Mouse (Mus musculus): ENCODE measurements around the gene Gm45618. TPM values are rescaled to one million over a fixed set of nuclear protein-coding genes. Genes with fewer than 3 reads are reported as not detected.
A peak's percentile ranks its signal among the peaks of the same experiment; 100 is the strongest.

Gm45618 gene
- polyA plus RNA-seq, 1 experiment from 2014 or later: not detected

DNA sequence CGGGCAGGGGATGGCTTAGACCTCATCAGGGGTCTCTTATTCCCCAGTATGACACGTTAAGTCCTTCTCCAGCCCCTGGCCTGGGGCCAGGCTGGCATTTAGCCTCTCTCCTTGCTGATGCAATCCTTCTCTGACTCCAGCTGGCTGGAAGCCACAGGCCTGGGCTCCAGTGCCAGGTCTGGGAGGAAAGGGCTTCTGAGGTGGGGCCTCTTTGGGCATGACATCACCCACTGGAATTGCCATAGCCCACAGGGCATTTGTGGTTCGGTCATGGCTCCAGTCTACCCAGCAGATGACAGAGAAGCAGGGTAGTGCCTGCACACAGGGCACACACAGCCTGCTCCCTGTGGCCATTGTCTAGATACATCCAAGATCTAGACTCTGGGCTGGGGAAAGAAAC lies 35.7 kb downstream of the Gm45618 start:
- H3K27me3 ChIP-seq: no peaks in the 10 kb centered on the region
- ATAC-seq: peak; percentile 71
- in situ Hi-C loops (cut with MboI; ENCODE audit: low pct_unique_long_range_greater_than_20kb): loop anchor here (25.0 kb wide), 1 partner anchor 523 kb away; the partner anchor contains the start of gene Ap2a2
- CTCF ChIA-PET: interaction anchor here (1.0 to 1.7 kb wide), 3 partner anchors 11 to 14 kb away, joined by 3 to 6 read pairs (median 5); partner anchors contain the start of gene Dusp8
- no peak for TF ChIP-seq CTCF (IDR thresholded peaks at IDR 0.05)
- DNase-seq (ENCODE audit: low read depth, low spot score): peak; percentile 95
- POLR2A ChIA-PET: interaction anchor here (3.9 kb wide), 1 partner anchor 10 kb away, joined by 27 read pairs; the partner anchor contains the start of gene Dusp8

DNA sequence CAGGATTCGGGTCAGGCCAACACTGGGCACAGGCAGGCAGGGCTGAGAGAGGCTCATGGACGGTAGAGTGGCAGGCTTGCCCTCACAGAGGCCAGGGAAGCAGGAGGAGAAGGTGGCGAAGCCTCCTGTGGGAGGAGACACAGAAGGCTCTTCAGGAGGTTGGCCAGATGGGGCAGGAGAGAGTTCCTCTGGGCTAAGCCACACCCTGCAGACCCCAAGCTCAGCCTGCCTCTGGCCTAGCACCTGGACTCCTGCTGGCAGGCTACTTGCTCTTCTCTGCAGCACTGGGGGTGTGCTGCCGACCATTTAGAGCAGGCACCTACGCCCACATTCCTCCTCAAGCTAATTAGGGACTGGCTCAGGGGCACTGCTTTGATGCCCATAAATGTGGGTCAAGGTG lies 36.1 kb downstream of the Gm45618 start:
- DNase-seq (ENCODE audit: low read depth, low spot score): no peak
- no peaks in the 10 kb centered on the region for H3K27me3 ChIP-seq
- TF ChIP-seq CTCF (IDR thresholded peaks at IDR 0.05): no peak
- ATAC-seq: peak; percentile 53
- CTCF ChIA-PET: interaction anchor here (1.1 to 1.9 kb wide), 3 partner anchors 11 to 14 kb away, joined by 3 to 6 read pairs (median 6); partner anchors contain the start of gene Dusp8
- in situ Hi-C loops (cut with MboI; ENCODE audit: low pct_unique_long_range_greater_than_20kb): loop anchor here (25.0 kb wide), 1 partner anchor 522 kb away; the partner anchor contains the start of gene Ap2a2
- POLR2A ChIA-PET: interaction anchor here (3.9 kb wide), 1 partner anchor 10 kb away, joined by 27 read pairs; the partner anchor contains the start of gene Dusp8

DNA sequence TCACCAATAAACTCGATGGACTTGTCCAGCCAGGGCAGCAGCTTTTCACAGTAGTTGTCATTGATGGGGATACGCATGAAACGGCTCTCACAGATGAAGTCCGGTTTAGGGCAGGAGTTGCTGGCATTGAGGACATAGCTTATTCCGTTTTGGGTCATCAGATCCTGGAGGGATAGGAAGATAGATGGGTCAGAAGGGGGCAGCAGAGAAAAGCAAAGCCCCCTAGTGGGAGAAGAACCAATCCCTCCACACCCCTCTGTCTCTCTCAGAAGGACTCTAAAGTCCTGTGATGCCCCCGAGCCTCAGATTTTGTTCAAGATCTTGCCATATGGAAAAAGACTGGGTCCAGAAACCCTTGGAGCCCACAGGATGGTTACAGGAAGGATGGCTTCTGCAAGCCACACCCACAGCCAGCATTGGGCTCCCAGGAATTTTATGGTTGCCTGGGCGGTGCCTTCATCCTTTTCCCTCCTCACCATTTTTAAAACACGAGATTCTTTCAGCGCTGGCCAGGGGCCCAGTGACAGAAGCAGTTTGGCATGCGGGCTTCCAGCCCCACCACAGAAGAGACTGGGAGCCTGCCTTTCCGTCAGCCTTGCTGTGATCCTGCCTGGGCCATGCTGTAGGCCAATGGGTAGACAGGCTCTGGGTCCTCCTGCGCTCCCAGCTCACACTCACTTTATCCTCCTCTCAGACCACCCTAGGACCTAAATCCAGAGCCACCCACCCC lies 36.8 kb downstream of the Gm45618 start:
- CTCF ChIA-PET: interaction anchor here (1.1 to 1.9 kb wide), 2 partner anchors 11 to 14 kb away, joined by 3 to 6 read pairs; partner anchors contain the start of gene Dusp8
- POLR2A ChIA-PET: interaction anchor here (3.9 kb wide), 1 partner anchor 11 kb away, joined by 27 read pairs; the partner anchor contains the start of gene Dusp8
- H3K27me3 ChIP-seq: no peaks in the 10 kb centered on the region
- peak; percentile 63 for ATAC-seq
- no peak for DNase-seq (ENCODE audit: low read depth, low spot score)
- TF ChIP-seq CTCF (IDR thresholded peaks at IDR 0.05): no peak
- in situ Hi-C loops (cut with MboI; ENCODE audit: low pct_unique_long_range_greater_than_20kb): loop anchor here (25.0 kb wide), 1 partner anchor 521 kb away; the partner anchor contains the start of gene Ap2a2

DNA sequence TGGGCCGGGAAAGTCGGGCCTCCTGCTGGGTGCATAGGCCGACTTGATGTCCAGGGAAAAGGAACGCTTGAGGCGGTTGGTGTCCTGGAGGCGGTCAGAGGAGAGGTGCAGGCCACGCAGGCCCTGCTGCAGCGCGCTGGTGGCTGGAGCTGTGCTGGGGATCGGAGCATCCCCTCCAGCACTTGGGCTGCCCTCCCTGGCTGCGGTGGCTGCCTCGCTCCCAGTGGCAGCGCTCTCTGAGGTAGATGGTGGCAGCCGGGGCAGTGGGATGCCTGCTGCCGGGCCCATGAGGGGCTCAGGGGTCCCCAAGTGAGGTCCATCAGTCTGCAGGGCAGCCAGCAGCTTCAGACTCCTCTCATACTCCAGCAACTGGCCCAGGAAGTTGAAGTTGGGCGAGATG lies 37.9 kb downstream of the Gm45618 start:
- no peak for TF ChIP-seq CTCF (IDR thresholded peaks at IDR 0.05)
- no peak for ATAC-seq
- no peaks in the 10 kb centered on the region for H3K27me3 ChIP-seq
- in situ Hi-C loops (cut with MboI; ENCODE audit: low pct_unique_long_range_greater_than_20kb): loop anchor here (25.0 kb wide), 1 partner anchor 520 kb away; the partner anchor contains the start of gene Ap2a2
- CTCF ChIA-PET: interaction anchor here (1.9 kb wide), 1 partner anchor 13 kb away, joined by 6 read pairs; the partner anchor contains the start of gene Dusp8
- DNase-seq (ENCODE audit: low read depth, low spot score): no peak
- POLR2A ChIA-PET: no interaction called here

DNA sequence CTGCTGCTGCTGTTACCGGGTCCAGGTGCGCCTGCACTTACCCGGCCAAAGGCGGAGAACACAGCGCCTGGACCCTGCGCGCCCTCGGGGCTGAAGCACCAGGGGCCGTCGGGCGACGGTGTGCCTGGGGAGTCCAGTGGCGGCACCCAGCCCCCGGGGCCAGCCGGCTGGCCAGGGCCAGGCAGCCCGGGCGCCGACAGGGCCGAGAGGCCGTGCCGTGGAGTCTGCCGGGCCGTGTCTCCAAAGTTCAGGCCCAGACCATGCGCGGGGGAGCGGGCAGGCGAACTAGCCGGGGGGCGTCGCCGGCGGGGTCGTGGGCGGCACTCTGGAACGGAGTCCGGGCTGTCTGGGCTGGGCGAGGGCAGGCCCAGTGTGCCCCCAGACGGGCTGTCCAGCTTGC lies 38.4 kb downstream of the Gm45618 start:
- in situ Hi-C loops (cut with MboI; ENCODE audit: low pct_unique_long_range_greater_than_20kb): loop anchor here (25.0 kb wide), 1 partner anchor 520 kb away; the partner anchor contains the start of gene Ap2a2
- ChIA-PET CTCF (interaction anchor here (3.1 kb wide), 1 partner anchor 11 kb away, joined by 9 read pairs; no protein-coding TSS in a partner anchor), POLR2A (interaction anchor here (1.4 kb wide), 1 partner anchor 13 kb away, joined by 3 read pairs; the partner anchor contains the start of gene Dusp8)
- ATAC-seq: no peak
- no peak for TF ChIP-seq CTCF (IDR thresholded peaks at IDR 0.05)
- DNase-seq (ENCODE audit: low read depth, low spot score): no peak
- no peaks in the 10 kb centered on the region for H3K27me3 ChIP-seq

DNA sequence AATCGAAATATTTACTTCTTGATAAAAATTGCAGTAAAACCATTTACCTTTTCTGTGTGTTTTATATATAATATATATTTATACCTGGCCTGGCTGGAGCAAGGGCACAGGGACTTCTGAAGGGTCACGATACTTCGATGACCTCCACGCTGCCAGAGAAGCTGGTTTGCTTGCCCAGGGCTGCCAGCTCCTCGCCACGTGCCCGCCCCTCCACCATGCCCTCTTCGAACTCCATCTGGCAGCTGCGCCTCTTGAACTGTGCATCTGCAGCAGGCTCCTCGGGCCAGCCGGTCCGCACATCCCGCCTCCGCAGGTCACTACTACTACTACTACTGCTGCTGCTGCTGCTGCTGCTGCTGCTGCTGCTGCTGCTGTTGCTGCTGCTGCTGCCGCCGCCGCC lies 38.8 kb downstream of the Gm45618 start:
- no peak for TF ChIP-seq CTCF (IDR thresholded peaks at IDR 0.05)
- H3K27me3 ChIP-seq: no peaks in the 10 kb centered on the region
- ChIA-PET CTCF (interaction anchor here (1.2 to 3.1 kb wide), 2 partner anchors 11 to 15 kb away, joined by 3 to 9 read pairs; no protein-coding TSS in a partner anchor), POLR2A (interaction anchor here (1.4 kb wide), 1 partner anchor 14 kb away, joined by 3 read pairs; the partner anchor contains the start of gene Dusp8)
- no peak for DNase-seq (ENCODE audit: low read depth, low spot score)
- ATAC-seq: no peak
- in situ Hi-C loops (cut with MboI; ENCODE audit: low pct_unique_long_range_greater_than_20kb): loop anchor here (25.0 kb wide), 1 partner anchor 519 kb away; the partner anchor contains the start of gene Ap2a2

DNA sequence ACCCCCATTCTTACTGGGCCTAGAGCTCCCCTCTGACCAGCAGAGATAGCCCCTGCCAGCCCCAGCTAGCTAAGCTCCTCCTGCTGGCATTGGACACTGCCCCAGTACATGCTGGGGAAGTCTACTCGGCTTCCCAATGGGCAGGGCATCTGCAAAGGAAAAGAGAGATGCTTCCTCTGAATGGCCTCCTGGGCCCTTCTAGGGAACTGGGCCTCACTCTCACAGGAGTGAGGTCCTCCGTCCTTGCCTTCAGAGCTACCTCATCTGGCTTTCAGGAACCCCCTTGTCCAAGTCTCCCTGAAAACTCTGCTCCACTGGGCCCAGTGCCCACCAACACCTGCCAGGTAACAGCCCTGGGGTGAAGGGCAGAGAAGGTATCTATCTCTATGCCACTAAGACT lies 39.7 kb downstream of the Gm45618 start:
- H3K27me3 ChIP-seq: no peaks in the 10 kb centered on the region
- TF ChIP-seq CTCF (IDR thresholded peaks at IDR 0.05): no peak
- DNase-seq (ENCODE audit: low read depth, low spot score) (no peak), ATAC-seq (no peak)
- ChIA-PET POLR2A (interaction anchor here (1.1 to 1.4 kb wide), 2 partner anchors 14 to 15 kb away, joined by 3 read pairs; partner anchors contain the start of gene Dusp8), CTCF (interaction anchor here (1.2 to 3.1 kb wide), 2 partner anchors 10 to 16 kb away, joined by 3 to 9 read pairs; no protein-coding TSS in a partner anchor)
- in situ Hi-C loops (cut with MboI; ENCODE audit: low pct_unique_long_range_greater_than_20kb): loop anchor here (25.0 kb wide), 1 partner anchor 519 kb away; the partner anchor contains the start of gene Ap2a2

DNA sequence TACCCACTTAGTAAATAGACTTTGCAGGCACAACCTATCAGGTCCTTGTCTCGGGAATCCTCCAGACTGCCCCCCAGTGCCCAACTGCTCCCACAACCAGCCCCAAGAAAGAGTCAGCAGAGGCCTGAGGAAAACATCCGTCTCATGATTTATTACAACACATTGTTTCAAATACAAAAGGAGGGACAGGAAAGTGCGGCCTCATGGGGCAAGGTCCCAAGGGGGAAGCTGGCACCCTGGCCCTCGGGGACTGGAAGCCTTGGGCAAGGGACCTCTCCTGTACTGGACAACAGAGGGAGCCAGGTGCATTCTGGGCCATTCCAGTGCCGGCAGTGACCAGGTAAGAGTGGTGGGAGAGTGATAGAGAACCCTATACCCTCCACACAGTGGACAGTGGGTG lies 41.2 kb downstream of the Gm45618 start:
- CTCF ChIA-PET: interaction anchor here (0.8 to 3.1 kb wide), 3 partner anchors 8 to 21 kb away, joined by 3 to 9 read pairs (median 5); no protein-coding TSS in a partner anchor
- DNase-seq (ENCODE audit: low read depth, low spot score) (no peak), ATAC-seq (no peak)
- H3K27me3 ChIP-seq: no peaks in the 10 kb centered on the region
- TF ChIP-seq CTCF (IDR thresholded peaks at IDR 0.05): no peak
- POLR2A ChIA-PET: interaction anchor here (0.8 kb wide), 1 partner anchor 8 kb away, joined by 3 read pairs; no protein-coding TSS in a partner anchor
- in situ Hi-C loops (cut with MboI; ENCODE audit: low pct_unique_long_range_greater_than_20kb): loop anchor here (25.0 kb wide), 1 partner anchor 517 kb away; the partner anchor contains the start of gene Ap2a2

DNA sequence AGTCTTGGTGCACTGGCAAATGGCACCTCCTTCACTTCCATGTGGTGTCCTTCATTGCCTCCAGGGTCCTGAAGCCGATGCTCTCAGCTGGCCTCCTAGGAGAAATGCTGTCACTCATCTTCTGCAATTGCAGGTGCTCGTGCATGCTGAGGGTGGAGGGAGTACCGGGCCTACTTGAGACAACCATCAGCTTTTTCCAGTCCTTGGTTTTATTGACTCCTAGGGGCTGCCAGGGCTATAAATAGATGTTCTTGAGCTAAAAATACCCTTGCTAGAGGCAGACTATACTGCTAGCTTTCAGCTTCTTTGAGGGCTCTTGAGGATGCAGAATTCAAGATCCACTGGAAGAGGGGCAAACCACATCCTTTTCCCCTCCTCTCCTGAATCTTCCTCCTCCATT lies 43.4 kb downstream of the Gm45618 start:
- ChIA-PET CTCF (interaction anchor here (0.6 kb wide), 1 partner anchor 21 kb away, joined by 3 read pairs; no protein-coding TSS in a partner anchor), POLR2A (interaction anchor here (1.2 kb wide), 1 partner anchor 17 kb away, joined by 3 read pairs; no protein-coding TSS in a partner anchor)
- DNase-seq (ENCODE audit: low read depth, low spot score): no peak
- no peak for ATAC-seq
- in situ Hi-C loops (cut with MboI; ENCODE audit: low pct_unique_long_range_greater_than_20kb): loop anchor here (25.0 kb wide), 1 partner anchor 515 kb away; the partner anchor contains the start of gene Ap2a2
- TF ChIP-seq CTCF (IDR thresholded peaks at IDR 0.05): no peak
- H3K27me3 ChIP-seq: no peaks in the 10 kb centered on the region

All from Patski (cell line).